Mouse (Mus musculus): ENCODE data around the gene Agfg1. TPM values are rescaled to one million over a fixed set of nuclear protein-coding genes. Genes with fewer than 3 reads are reported as not detected.

Agfg1 gene
- polyA plus RNA-seq (2012; rRNA removed), result 31.3 and 36.8 TPM in 2 replicates

- DNase-seq (ENCODE audit: low read depth), result no peak
Observed at GRCm38 (mm10) chr1:82839296-82839613, at the start of gene Agfg1. Gene Agfg1 (plus strand): TSS chr1:82839483.

- DNase-seq (ENCODE audit: low read depth), result no peak
Observed at GRCm38 (mm10) chr1:82791105-82791504, 48.2 kb upstream of the Agfg1 start.

- no peak for DNase-seq (ENCODE audit: low read depth)
Observed at GRCm38 (mm10) chr1:82792238-82792637, 47.0 kb upstream of the Agfg1 start.

GRCm38 (mm10) chr1:82793110-82793509 is 46.2 kb upstream of the Agfg1 start:
- no peak for DNase-seq (ENCODE audit: low read depth)

- no peak for DNase-seq (ENCODE audit: low read depth)
Observed at GRCm38 (mm10) chr1:82793986-82794385, 45.3 kb upstream of the Agfg1 start.

GRCm38 (mm10) chr1:82795211-82795610 is 44.1 kb upstream of the Agfg1 start:
- no peak for DNase-seq (ENCODE audit: low read depth)

GRCm38 (mm10) chr1:82795702-82796443 is 43.4 kb upstream of the Agfg1 start:
- no peak for DNase-seq (ENCODE audit: low read depth)

- DNase-seq (ENCODE audit: low read depth), result no peak
Observed at GRCm38 (mm10) chr1:82797088-82797487, 42.2 kb upstream of the Agfg1 start.

- no peak for DNase-seq (ENCODE audit: low read depth)
Observed at GRCm38 (mm10) chr1:82798304-82798703, 41.0 kb upstream of the Agfg1 start.

- no peak for DNase-seq (ENCODE audit: low read depth)
Observed at GRCm38 (mm10) chr1:82798922-82799321, 40.4 kb upstream of the Agfg1 start.

GRCm38 (mm10) chr1:82801105-82801783 is 38.0 kb upstream of the Agfg1 start:
- DNase-seq (ENCODE audit: low read depth), result no peak

GRCm38 (mm10) chr1:82803608-82804007 is 35.7 kb upstream of the Agfg1 start:
- no peak for DNase-seq (ENCODE audit: low read depth)

GRCm38 (mm10) chr1:82804059-82804458 is 35.2 kb upstream of the Agfg1 start:
- DNase-seq (ENCODE audit: low read depth), result no peak

GRCm38 (mm10) chr1:82806391-82806790 is 32.9 kb upstream of the Agfg1 start:
- no peak for DNase-seq (ENCODE audit: low read depth)

GRCm38 (mm10) chr1:82807206-82807605 is 32.1 kb upstream of the Agfg1 start:
- no peak for DNase-seq (ENCODE audit: low read depth)

GRCm38 (mm10) chr1:82808564-82808963 is 30.7 kb upstream of the Agfg1 start:
- no peak for DNase-seq (ENCODE audit: low read depth)

- no peak for DNase-seq (ENCODE audit: low read depth)
Observed at GRCm38 (mm10) chr1:82811766-82812165, 27.5 kb upstream of the Agfg1 start.

- DNase-seq (ENCODE audit: low read depth), result no peak
Observed at GRCm38 (mm10) chr1:82815941-82816716, 23.2 kb upstream of the Agfg1 start.

GRCm38 (mm10) chr1:82819366-82819765 is 19.9 kb upstream of the Agfg1 start:
- no peak for DNase-seq (ENCODE audit: low read depth)

GRCm38 (mm10) chr1:82820179-82820578 is 19.1 kb upstream of the Agfg1 start:
- DNase-seq (ENCODE audit: low read depth), result no peak

- no peak for DNase-seq (ENCODE audit: low read depth)
Observed at GRCm38 (mm10) chr1:82820626-82821186, 18.6 kb upstream of the Agfg1 start.

- DNase-seq (ENCODE audit: low read depth), result no peak
Observed at GRCm38 (mm10) chr1:82821846-82822245, 17.4 kb upstream of the Agfg1 start.

Measured in gonadal fat pad, adult 2 months (tissue).